Mouse (Mus musculus) hindbrain, embryonic 12.5 days (tissue): Measurements from ENCODE around the gene Crtc2. TPM values are rescaled to one million over a fixed set of nuclear protein-coding genes. Genes with fewer than 3 reads are reported as not detected.
A peak's percentile ranks its signal among the peaks of the same experiment; 100 is the strongest.

Experiments
- ATAC-seq: fragments of 200-750 bp; cut with Nextera tagmentation; 2 replicates; pipeline ENCODE4 v1.8.0; 2017; ENCODE audit warnings: moderate TSS enrichment; ENCODE audit not compliant: low FRiP score
- H3K27ac ChIP-seq: fragments of 300-500 bp; sonication (generic); 2 replicates; pipeline ENCODE4 v1.5.1; 2016; ENCODE audit warnings: mild to moderate bottlenecking
- H3K27me3 ChIP-seq: fragments of 300-500 bp; sonication (generic); 2 replicates; pipeline ENCODE4 v1.6.1; 2016; ENCODE audit warnings: mild to moderate bottlenecking
- H3K36me3 ChIP-seq: fragments of 300-500 bp; sonication (generic); 2 replicates; pipeline ENCODE4 v1.6.1; 2016; ENCODE audit warnings: mild to moderate bottlenecking
- H3K4me1 ChIP-seq: fragments of 300-500 bp; sonication (generic); 2 replicates; pipeline ENCODE4 v1.6.1; 2016
- H3K4me2 ChIP-seq: fragments of 300-500 bp; sonication (generic); replicated peaks from 2 replicates; pipeline ENCODE4 v1.6.1; 2016; ENCODE audit warnings: mild to moderate bottlenecking
- H3K4me3 ChIP-seq: fragments of 300-500 bp; sonication (generic); 2 replicates; pipeline ENCODE4 v1.5.1; 2016; ENCODE audit warnings: mild to moderate bottlenecking
- H3K9ac ChIP-seq: fragments of 300-500 bp; sonication (generic); 2 replicates; pipeline ENCODE4 v1.6.1; 2016; ENCODE audit warnings: mild to moderate bottlenecking, moderate library complexity
- H3K9me3 ChIP-seq: fragments of 300-500 bp; sonication (generic); replicated peaks from 2 replicates; pipeline ENCODE4 v1.6.1; 2016; ENCODE audit warnings: mild to moderate bottlenecking
- WGBS: fragments of 180-500 bp; shearing (Covaris S2); methylation state at CpG from one replicate; pipeline ENCODE4 v1.1.7; 2016; 5-methylcytosine and 5-hydroxymethylcytosine counted together
- polyA plus RNA-seq: library from polyadenylated mRNA; unstranded; fragments of >200 nt; fragmentation: Nextera tagmentation; extraction: Ambion mirVana; gene quantifications from 2 replicates; pipeline ENCODE4 v1.2.1, GENCODE M21; 2016

The Crtc2 gene
- polyA plus RNA-seq, 1 experiment from 2014 or later: 20.5 TPM

- Histone ChIP-seq H3K27ac (no peak overlapping the region), H3K27me3 (no peaks in the 10 kb centered on the region), H3K4me1 (peaks cover 14% of the 10 kb centered on the region), H3K9ac (no peak overlapping the region), H3K4me2 (no peak overlapping the region), H3K36me3 (peaks cover 59% of the 10 kb centered on the region), H3K9me3 (no peaks in the 10 kb centered on the region), H3K4me3 (no peak overlapping the region)
- no peak for ATAC-seq
- 94% methylated on average over 5 of the region's 5 CpGs for WGBS
Measured at GRCm38 (mm10) chr3:90263121-90263771, 9.3 kb downstream of the Crtc2 start.

- H3K36me3 ChIP-seq: peaks cover 46% of the 10 kb centered on the region
- ATAC-seq: no peak
Measured at GRCm38 (mm10) chr3:90264687-90265033, 10.7 kb downstream of the Crtc2 start.

GRCm38 (mm10) chr3:90265034-90265931 lies 11.3 kb downstream of the Crtc2 start, which contains the start of gene Dennd4b:
Gene Dennd4b, plus strand, starts transcription at chr3:90265185.
- H3K9me3 ChIP-seq: no peaks in the 10 kb centered on the region
- peak; percentile 85 for ATAC-seq
- peaks cover 40% of the 10 kb centered on the region for H3K36me3 ChIP-seq
- peak within 1 kb of the TSS; percentile 93 for H3K9ac ChIP-seq
- peak within 1 kb of the TSS; percentile 89 for H3K4me3 ChIP-seq
- H3K27ac ChIP-seq: peak within 1 kb of the TSS; percentile 96
- H3K4me1 ChIP-seq: peaks cover 14% of the 10 kb centered on the region
- no peaks in the 10 kb centered on the region for H3K27me3 ChIP-seq
- peak within 1 kb of the TSS; percentile 94 for H3K4me2 ChIP-seq
- WGBS: under 1% methylated on average over 78 of the region's 87 CpGs

More at GRCm38 (mm10) chr3:90264687-90265033, 10.7 kb downstream of the Crtc2 start:
- Histone ChIP-seq H3K4me2 (peak overlapping the region; percentile 94), H3K9me3 (no peaks in the 10 kb centered on the region), H3K9ac (no peak overlapping the region), H3K27ac (peak overlapping the region; percentile 96), H3K27me3 (no peaks in the 10 kb centered on the region), H3K4me3 (peak overlapping the region; percentile 89), H3K4me1 (peaks cover 14% of the 10 kb centered on the region)
- WGBS: 37% methylated on average over 10 of the region's 10 CpGs

GRCm38 (mm10) chr3:90265932-90266741 lies 12.2 kb downstream of the Crtc2 start:
- ATAC-seq: peak; percentile 46

GRCm38 (mm10) chr3:90266901-90267775 lies 13.2 kb downstream of the Crtc2 start:
- no peak overlapping the region; the same call in 1 of the 2 replicates for H3K4me2 ChIP-seq
- no peak overlapping the region for H3K27ac ChIP-seq
- H3K9me3 ChIP-seq: no peaks in the 10 kb centered on the region
- no peak overlapping the region for H3K9ac ChIP-seq
- no peaks in the 10 kb centered on the region for H3K27me3 ChIP-seq
- ATAC-seq: no peak
- H3K4me3 ChIP-seq: no peak overlapping the region
- peaks cover 14% of the 10 kb centered on the region for H3K4me1 ChIP-seq
- peaks cover 23% of the 10 kb centered on the region for H3K36me3 ChIP-seq
- WGBS: 92% methylated on average over 20 of the region's 20 CpGs

More at GRCm38 (mm10) chr3:90265932-90266741, 12.2 kb downstream of the Crtc2 start:
- no peaks in the 10 kb centered on the region for H3K9me3 ChIP-seq
- H3K4me1 ChIP-seq: peaks cover 14% of the 10 kb centered on the region
- H3K4me2 ChIP-seq: peak overlapping the region; percentile 94
- peak overlapping the region; percentile 93 for H3K9ac ChIP-seq
- H3K36me3 ChIP-seq: peaks cover 31% of the 10 kb centered on the region
- H3K27ac ChIP-seq: peak overlapping the region; percentile 96
- peak overlapping the region; percentile 89 for H3K4me3 ChIP-seq
- no peaks in the 10 kb centered on the region for H3K27me3 ChIP-seq
- 28% methylated on average over 16 of the region's 16 CpGs for WGBS

- no peak overlapping the region for H3K4me2 ChIP-seq
- H3K27ac ChIP-seq: no peak overlapping the region
- H3K4me3 ChIP-seq: no peak overlapping the region
- H3K27me3 ChIP-seq: no peaks in the 10 kb centered on the region
- 95% methylated on average over 11 of the region's 11 CpGs for WGBS
- peaks cover 14% of the 10 kb centered on the region for H3K4me1 ChIP-seq
- no peak overlapping the region for H3K9ac ChIP-seq
- H3K9me3 ChIP-seq: no peaks in the 10 kb centered on the region
- H3K36me3 ChIP-seq: peaks cover 21% of the 10 kb centered on the region
- ATAC-seq: no peak
Measured at GRCm38 (mm10) chr3:90268190-90268589, 14.2 kb downstream of the Crtc2 start.

GRCm38 (mm10) chr3:90268971-90269370 lies 15.0 kb downstream of the Crtc2 start:
- Histone ChIP-seq H3K9ac (no peak overlapping the region), H3K27ac (no peak overlapping the region), H3K4me1 (peaks cover 14% of the 10 kb centered on the region), H3K9me3 (no peaks in the 10 kb centered on the region), H3K4me2 (no peak overlapping the region), H3K27me3 (no peaks in the 10 kb centered on the region), H3K36me3 (peaks cover 20% of the 10 kb centered on the region), H3K4me3 (no peak overlapping the region)
- WGBS: 90% methylated on average over 16 of the region's 16 CpGs
- no peak for ATAC-seq

GRCm38 (mm10) chr3:90270784-90271183 lies 16.8 kb downstream of the Crtc2 start:
- H3K9me3 ChIP-seq: no peaks in the 10 kb centered on the region
- no peak overlapping the region for H3K9ac ChIP-seq
- WGBS: 94% methylated on average over 8 of the region's 8 CpGs
- no peaks in the 10 kb centered on the region for H3K27me3 ChIP-seq
- H3K27ac ChIP-seq: no peak overlapping the region
- no peak overlapping the region for H3K4me2 ChIP-seq
- H3K36me3 ChIP-seq: peaks cover 22% of the 10 kb centered on the region
- peaks cover 11% of the 10 kb centered on the region for H3K4me1 ChIP-seq
- no peak for ATAC-seq
- H3K4me3 ChIP-seq: no peak overlapping the region

- Histone ChIP-seq H3K4me1 (no peaks in the 10 kb centered on the region), H3K9me3 (no peaks in the 10 kb centered on the region), H3K27ac (no peak overlapping the region), H3K4me2 (no peak overlapping the region), H3K4me3 (no peak overlapping the region), H3K9ac (no peak overlapping the region), H3K36me3 (peaks cover 35% of the 10 kb centered on the region), H3K27me3 (no peaks in the 10 kb centered on the region)
- 69% methylated on average over 9 of the region's 9 CpGs for WGBS
- ATAC-seq: no peak
Measured at GRCm38 (mm10) chr3:90272170-90272569, 18.2 kb downstream of the Crtc2 start.

GRCm38 (mm10) chr3:90273855-90274254 lies 19.9 kb downstream of the Crtc2 start:
- Histone ChIP-seq H3K4me2 (no peak overlapping the region), H3K4me1 (no peaks in the 10 kb centered on the region), H3K36me3 (peaks cover 49% of the 10 kb centered on the region), H3K4me3 (no peak overlapping the region), H3K9me3 (no peaks in the 10 kb centered on the region), H3K27ac (no peak overlapping the region), H3K9ac (no peak overlapping the region), H3K27me3 (no peaks in the 10 kb centered on the region)
- WGBS: 95% methylated on average over 22 of the region's 22 CpGs
- no peak for ATAC-seq

GRCm38 (mm10) chr3:90275286-90275685 lies 21.3 kb downstream of the Crtc2 start:
- Histone ChIP-seq H3K4me3 (no peak overlapping the region), H3K9me3 (no peaks in the 10 kb centered on the region), H3K4me1 (no peaks in the 10 kb centered on the region), H3K27ac (no peak overlapping the region), H3K4me2 (no peak overlapping the region), H3K27me3 (no peaks in the 10 kb centered on the region), H3K36me3 (peaks cover 63% of the 10 kb centered on the region), H3K9ac (no peak overlapping the region)
- WGBS: 94% methylated on average over 11 of the region's 11 CpGs
- no peak for ATAC-seq
